Mouse (Mus musculus) cerebellum, adult 2 months (tissue): ENCODE measurements at regions not wholly inside any gene's neighbourhood (a gene's known extent, or its start where the extent isn't known, plus 50 kb on each side); places are given as distances from the start of the nearest gene placed in this dataset.

Experiments
- CTCF ChIP-seq: fragments of 200-500 bp; IDR thresholded peaks from 2 replicates; pipeline ENCODE4 v1.5.1; 2011; ENCODE audit warnings: low read depth, mild to moderate bottlenecking, control low read depth, low read length, moderate library complexity, borderline replicate concordance; ENCODE audit not compliant: insufficient read depth
- POLR2A ChIP-seq: fragments of 200-500 bp; IDR thresholded peaks from 2 replicates; pipeline ENCODE4 v1.6.1; 2011; ENCODE audit warnings: low read length, control low read depth, borderline replicate concordance; ENCODE audit not compliant: insufficient read depth

GRCm38 (mm10) chr3:138632086-138632485 is 106.1 kb downstream of the Eif4e start:
- no peak for TF ChIP-seq POLR2A
- TF ChIP-seq CTCF, result no peak
